Mouse (Mus musculus): ENCODE results near the gene Zfp536.

DNA sequence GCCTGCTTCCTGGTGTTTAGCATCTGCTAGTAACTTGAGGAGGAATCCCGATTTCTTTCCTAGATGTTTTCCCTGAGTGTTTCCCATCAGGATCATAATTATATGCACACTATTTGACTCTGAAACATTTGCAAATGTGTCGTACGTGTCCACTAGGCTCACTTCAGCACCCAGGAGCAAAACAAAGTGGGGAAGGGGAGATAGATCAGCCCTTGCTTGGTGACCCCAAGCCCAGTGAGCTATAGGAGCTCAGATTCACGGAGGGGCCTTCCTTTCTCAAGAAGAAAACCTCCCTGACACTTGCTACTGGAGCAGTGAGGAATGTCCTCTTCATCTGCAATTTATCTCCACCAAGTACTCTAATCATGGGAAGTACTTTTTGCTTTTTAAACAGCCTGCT, 40.7 kb downstream of the Zfp536 start:
- TF ChIP-seq EP300 (IDR thresholded peaks at IDR 0.05; ENCODE audit: low read depth) (no peak), CTCF (IDR thresholded peaks at IDR 0.05; ENCODE audit: low read depth) (no peak)

Data from heart, postnatal 0 days (tissue).